Mouse (Mus musculus) retina, embryonic 14.5 days (tissue): Measurements from ENCODE around the gene Gm11042.

ENCODE experiments used
- DNase-seq: peaks from one replicate; pipeline ENCODE4 v3.0.0-alpha.2; 2015; ENCODE audit warnings: low spot score

Gene Gm11042

DNA sequence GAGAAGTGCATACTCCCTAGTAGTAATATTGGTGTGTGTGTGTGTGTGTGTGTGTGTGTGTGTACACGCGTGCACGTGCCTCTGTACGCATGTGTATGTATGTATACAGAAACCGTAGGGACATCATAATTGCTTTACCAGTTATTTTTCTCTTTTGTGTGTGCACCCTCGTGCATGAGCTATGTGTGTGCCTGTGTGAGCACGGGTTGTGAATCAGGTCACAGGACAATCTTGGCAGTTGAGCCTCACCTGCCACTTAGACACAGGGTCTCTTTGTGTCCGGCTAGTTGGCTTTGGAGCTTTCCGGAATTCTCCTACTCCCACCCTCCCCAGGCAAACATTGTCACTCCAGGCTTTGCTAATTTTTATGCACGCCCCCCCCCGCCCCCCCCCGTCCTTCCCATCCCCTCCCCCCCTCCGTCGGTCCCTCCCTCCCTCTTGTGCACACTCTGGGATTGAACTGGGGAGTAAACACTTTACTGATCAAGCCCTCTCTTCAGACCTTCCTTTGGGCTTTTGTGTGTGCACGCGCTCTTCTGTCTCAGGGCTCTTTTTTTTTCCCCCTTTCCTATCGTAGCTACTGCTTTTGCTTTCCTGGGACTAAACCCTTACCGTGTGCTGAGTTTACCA lies at the start of gene Gm11042:
Gene Gm11042 (minus strand): TSS at position 51 of the 630 bp plus-strand sequence.
- peak; percentile 43 for DNase-seq

DNA sequence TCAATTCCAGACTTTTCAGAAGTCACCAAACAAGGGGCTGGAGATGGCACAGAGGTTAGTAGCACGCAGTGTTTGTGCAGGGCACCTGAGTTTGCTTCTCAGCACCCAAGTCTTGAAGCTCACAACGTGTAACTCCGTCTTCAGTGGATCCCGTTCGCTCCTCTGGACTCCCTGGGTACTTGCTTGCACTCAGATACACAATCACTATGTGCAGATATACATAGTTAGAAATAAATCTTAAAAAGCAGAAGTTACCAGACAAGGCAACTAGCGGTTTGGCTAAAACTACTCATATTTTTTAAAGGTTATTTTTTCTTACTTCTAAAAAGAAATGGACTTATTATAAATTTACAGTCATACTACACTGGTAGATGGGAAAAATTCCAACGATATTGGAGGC lies 48.3 kb upstream of the Gm11042 start:
- DNase-seq, result no peak

DNA sequence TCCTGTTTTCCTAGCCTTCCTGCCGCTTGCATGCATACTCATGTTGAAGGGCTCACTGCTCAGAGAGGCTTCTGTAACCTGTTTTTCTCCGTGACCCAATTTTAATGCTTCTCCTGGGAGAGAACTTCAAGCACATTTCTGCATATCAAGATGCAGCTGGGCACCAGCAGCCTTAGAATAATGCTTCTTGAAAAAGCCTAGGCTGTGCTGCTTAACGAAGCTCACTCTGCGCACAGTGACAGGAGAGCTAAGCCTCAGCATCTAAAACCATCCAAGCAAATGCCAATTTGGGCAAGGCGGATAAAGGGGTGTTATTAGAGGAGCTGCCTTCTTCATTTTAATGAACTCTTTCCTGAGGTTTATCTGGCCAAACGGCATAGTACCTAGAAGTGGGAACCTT lies 46.9 kb upstream of the Gm11042 start:
- peak; percentile 53 for DNase-seq

DNA sequence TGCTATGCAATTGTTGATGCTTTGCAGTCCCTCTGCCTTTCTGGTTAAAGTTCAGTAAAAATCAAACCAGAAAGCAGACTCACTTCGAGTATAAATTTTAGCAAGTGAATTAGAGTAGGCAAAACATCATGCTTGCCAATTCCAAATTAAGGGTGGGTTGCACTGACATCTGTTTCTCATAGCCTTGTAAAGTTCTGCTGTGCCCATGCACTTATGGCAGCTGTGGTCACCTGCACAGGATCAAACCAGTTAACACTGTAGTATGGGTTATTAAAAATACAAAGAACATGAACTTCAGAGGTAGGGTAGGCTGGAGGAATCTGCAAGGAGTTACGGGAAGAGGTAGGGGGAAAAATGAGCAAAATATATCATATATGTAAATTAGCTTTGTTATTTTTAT lies 46.3 kb upstream of the Gm11042 start:
- DNase-seq, result no peak

DNA sequence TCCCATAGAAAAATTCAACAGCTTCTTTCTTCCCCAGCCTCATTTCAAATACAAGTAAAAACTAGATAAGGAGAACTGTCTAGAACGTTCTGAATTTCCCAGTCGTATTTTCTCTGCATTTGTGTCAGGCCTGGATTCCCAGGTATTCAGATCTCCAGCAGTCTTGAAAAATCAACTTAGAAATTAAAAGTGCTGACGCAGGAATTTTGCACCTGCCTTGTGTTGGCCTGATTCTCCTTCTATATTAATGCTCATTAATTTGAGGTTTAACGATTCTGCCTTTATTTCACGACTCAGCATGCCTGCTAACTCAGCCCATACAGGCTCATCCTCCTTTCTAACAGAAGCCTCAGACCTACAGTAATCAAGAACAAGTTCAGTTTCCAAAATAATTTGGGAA lies 43.6 kb upstream of the Gm11042 start:
- DNase-seq, result no peak

DNA sequence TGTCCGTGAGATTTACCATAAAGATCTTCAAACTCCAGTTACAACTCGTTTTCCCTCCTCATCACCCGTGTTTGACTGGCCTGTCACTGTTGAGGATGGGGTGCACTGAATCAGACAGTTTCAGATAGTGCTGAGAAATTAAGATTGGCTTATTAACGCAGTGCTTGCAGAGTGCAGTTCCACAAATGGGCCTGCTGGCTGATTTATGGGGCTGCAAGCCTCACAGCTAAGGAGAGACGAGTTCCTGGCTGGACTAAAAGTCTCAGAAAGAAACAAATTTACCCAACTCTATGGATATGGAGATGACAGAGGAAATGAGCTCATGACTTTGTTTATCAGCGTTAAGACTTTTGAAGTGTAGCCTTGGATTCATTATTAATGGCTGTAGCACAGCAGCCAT lies 41.6 kb upstream of the Gm11042 start:
- DNase-seq, result no peak

DNA sequence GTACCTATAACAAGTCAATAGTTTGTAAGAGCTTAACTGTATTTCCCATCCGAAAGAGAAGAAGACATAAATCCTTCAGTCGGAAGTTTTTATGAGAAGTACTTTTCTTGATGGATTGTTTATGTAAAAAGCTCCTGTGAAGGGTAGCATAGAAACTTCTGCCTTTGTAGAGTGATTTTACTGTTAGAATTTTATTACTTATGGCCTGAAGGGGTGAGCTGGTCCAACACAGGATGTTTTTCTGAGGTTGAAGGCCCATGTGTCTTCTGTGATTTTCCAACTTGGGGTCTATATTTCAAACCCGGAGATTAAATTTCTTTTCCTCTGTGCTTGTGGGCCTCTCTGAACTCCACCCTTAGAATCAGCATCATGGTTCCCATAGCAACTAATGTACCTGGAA lies 26.5 kb upstream of the Gm11042 start:
- no peak for DNase-seq

DNA sequence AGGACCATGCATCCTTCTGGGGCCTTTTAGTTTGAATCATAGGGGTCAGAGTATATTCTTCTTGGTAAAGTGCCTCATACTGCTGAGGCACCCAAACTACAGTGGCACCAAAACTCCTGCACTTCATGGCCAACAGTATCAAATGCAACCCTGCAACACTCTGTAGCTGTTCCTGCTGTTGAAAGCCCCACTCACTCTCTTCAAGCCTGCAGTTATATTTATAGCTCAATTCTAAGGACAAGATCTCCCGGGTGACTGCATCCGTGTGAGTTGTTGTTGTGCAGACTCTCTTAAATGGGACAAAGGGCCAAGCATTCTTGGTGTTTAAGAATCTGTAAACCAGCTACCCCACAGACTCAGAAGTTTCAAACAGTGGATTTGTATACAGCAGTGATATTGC lies 23.9 kb upstream of the Gm11042 start:
- DNase-seq, result no peak

DNA sequence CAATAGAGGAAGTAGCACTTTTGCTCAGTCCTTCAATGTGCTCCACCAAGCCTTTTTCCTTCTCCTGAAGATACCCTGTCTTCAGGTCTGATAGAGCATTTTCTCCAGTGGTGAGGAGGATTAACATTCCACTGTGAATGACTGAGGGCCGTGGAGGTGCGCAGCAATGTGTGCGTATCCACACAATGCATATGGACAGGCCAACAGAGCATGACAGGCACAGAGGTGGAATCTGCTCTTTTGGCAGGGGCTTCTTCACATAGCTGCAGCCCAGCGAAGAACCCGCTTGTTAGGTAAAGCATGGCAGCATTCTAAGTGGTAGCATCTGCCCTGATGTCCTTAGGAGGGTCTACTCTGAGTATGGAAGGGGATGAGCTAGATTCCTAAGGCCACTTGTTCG lies 17.5 kb upstream of the Gm11042 start:
- DNase-seq, result no peak

DNA sequence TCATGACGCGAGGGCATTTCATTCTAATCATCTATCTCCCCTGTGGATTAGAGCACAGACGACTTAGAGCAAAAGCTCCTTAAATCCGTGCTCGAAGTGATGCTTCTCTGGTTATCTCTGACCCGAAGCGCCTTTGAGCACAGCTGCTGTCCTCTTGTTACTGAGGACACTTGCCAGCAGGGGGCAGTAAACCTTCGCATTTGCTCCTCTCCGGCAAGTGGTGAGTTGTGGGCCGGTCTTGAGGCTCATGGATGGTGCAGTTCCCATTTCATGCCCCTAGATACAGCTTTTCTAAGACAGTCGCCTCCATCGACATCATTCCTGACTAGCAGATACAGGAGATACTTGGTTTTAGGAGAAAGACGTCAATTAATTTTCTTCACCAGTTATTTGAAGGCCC lies 16.8 kb upstream of the Gm11042 start:
- peak; percentile 92 for DNase-seq

DNA sequence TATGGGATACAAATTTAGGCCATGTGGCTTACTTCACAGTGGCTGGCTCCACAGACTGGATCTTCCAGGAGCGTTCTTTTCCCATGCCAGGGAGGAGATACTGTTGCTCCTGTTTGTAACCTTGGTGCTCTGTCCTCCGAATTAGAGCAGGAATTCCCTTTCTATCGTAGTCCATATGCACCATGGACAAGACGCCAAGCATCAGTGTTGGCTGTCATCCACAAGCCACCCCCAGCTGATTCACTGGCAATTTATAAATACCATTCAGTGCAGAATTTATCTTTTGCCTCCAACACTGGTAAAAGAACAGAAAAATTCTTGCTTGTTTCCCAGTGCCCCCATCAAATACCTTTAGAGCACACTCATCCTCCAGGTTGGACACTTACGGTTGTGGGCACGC lies 13.6 kb upstream of the Gm11042 start:
- no peak for DNase-seq

DNA sequence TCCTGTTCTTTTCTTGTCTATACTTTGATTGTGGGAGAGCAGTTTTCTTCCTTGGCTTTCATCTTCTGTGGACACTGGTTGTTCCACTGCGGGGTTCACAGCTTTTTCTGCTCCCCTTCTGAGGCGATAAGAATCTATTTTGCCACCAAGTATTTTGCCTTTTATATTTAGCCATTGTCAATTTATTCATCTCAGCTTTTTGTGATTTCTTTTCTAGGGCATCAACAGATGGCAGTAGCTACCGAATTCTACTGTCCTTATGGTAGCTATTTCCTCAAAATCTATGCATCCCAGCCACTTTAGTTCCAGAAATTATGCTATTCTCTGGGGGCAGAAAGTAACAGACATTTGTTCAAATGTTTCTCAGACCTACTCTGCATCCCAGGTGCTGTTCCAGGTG lies 10.4 kb upstream of the Gm11042 start:
- no peak for DNase-seq

DNA sequence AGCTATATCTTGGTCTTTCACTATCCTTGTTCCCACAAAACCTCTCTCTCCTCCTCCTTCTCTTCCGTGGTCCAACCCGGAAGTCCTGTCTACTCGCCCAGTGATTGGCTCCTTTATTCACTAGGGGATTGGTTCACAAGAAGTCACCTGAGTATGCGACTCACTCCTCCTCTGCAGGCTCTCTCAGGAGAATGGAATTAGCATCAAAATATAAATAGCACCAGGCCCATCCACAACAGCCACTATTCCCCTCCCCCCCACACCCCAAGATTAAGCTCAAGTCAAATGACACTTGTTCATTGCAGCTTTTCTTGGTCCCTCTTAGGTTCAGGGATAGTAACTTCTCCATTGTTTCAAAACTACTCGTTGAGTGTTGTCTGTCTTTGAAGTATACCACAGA lies 5.8 kb upstream of the Gm11042 start:
- no peak for DNase-seq

DNA sequence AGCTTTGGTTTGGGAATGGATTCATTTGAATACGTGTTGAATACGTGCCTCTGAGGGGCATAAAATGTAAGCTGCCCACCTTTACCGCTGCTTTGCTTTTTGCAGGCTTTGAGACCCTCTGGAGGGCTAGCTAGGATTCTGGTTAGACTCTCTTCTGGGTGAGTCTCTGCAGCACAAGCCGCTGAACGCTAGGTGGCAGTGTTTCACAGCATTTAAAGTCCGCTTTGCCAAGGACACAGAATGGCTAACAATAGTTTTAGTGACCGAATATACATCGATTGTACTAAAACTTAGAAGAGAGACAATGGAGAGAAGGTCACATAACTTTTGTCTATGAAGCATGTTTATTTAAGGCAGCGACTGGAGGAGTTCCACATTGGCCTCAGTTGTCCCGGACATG lies 4.1 kb upstream of the Gm11042 start:
- DNase-seq, result peak; percentile 93

DNA sequence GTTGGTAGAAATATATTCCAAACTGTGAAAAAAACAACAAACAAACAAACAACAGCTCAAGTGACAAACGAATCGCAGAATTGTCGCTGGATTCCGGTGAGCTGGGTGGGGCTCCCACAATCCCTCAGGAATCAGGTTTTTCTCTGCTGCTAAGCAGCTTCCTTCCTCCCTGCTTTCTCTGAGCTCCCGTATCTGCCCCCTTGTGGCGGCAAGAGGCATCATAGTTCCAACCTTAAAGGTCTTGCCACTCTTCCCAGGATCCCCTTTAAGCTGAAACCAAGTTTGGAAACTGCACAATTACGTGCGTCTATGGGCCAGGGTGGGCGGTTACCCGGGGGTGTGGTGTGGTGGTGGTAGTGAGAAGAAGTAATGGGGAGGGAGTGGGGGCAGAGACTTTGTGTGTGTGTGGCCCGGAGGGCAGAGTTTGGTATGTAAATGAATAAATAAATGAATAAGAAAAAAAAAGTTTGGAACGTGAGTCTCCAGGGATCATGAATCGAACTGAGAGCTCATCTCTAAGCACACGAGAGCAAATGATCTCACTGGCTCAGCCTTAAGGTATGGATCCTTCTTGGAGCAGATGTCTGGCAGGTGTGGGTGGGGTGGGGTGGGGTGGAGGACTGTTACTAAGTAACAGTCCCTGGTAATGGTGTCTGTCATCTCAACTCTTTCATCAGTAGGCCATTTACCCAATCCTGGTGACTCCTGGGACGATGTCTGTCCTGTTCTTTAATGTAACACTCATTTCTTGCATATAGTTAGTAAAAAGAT lies 980 bp upstream of the Gm11042 start:
- peak; percentile 88 for DNase-seq

DNA sequence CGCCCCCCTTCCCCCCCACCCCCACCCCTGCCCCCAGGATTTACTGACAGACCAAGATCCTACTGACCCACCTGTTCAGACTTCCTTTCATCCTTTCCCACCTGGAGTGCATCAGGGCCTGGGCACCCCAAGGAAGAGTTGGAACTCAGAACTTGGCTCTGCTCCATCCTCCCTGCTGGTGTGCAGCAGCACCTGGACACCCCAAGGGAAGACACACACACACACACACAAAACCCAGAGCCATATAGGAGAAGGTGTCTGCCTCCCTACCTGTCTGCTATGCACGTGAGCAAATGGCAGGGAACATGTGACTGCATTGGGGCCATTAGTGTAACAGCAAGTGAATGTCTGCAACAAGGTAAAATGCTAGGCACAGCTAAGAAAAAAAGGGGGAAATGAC lies 973 bp downstream of the Gm11042 start:
- DNase-seq, result no peak

DNA sequence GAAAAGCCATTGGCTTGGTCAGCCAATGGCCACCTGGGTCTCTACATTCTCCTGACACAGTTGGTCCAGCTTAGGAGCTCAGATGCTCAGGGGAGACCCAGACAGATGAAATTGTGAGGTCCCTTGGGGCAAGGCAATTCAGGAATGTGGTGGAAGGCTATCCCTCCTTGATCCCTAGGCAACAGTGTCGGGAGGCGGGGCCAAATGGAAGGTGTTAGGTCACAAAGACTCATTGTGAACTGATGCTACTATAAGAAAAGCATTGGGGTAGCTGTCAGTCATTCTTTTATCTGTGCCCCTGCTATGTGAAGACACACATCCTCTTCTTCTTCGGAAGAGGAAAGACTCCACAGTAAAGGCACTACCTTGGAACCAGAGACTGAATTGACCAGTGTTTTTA lies 3.6 kb downstream of the Gm11042 start:
- no peak for DNase-seq

DNA sequence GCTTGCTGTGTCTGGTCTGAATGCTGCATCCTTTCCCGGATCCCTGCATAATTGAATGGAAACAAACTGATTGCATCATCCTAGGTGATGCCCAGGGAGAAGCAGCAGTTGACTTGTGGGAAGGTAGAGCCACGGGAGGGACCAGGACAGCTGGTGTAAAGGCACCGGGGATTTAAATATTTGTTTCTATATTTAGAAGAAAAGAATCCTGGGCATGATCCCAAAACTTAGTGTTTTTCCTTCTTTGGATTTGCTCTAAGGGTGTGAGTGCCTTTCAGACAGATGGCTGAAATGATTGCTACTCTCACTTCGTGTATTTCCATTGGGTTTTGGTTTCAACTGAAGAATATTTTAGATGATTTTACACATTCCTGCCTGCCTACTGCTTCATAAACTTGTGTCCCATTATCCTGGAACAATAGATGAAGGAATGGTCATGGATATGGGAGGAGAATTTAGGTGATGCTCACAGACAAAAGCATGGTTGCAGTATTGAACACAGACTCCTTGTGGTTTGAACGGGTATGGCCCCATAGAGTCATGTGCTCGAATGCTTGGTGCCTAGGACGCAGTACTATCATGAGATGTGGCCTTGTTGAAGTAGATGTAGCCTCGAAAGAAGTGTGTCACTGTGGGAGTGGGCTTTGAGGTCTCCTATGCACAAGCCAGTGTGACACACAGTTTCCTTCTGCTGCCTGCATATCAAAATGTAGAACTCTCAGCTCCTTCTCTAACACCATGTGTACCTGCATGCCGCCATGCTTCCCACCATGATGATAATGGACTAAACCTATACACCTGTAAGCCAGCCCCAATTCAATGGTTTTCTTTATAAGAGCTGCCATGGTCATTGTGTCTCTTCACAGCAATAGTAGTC lies 12.5 kb downstream of the Gm11042 start:
- no peak for DNase-seq

DNA sequence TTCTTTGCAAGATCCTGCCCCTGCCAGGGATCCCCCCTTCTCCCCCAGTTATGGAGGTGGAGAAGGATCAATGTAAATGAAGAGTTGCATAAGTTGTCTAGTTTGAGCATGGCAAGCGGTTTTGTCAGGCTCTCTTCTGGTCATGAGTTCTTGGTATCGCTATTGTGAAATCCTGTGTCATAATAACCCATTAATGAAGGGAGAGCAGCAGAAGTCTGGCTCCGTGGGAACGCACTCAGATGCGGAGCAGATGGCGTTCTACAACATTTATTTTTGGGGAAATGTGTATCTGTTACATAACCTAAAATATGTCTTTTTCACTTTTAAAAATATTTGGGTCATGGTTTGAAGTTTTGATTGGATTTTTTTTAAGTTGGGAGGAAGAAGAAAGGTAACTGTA lies 14.6 kb downstream of the Gm11042 start:
- no peak for DNase-seq

DNA sequence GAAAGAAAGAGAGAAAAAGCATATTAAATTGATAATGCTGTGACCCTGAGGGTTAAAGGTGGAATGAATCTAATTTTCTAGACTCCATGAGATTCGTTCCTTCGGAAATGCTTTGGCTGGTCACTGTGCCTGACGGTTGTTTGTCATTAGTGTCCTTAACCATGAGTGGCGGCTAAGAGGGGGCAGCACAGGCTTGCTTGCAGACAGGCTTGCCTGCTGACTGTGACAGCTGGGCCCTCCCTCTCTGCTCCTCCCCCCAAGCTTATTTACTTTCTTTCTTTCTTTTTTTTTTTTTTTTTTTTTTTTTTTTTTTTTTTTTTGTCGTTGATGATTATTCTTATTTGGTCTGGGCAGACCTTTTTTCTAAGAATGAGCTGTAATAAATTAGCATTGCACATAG lies 19.8 kb downstream of the Gm11042 start:
- DNase-seq, result no peak

DNA sequence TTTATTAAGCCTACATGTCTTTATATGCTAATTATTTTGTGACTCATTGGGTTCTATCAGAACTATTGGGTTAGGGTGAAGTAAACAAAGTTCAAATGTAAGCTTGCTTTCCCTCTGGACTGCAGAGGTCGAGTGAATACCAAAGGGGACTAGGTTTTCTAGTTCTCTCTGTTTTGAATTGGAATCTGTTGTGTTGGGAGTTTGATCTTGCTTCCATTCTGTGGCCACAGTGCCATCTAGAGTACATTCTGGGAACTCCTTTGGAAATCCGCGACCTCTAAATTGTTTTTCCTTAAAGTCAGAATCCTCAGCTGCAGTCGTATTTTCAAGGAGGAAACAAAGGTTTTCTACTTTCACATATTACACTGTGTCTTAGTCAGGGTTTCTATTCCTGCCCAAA lies 22.6 kb downstream of the Gm11042 start:
- peak; percentile 80 for DNase-seq

DNA sequence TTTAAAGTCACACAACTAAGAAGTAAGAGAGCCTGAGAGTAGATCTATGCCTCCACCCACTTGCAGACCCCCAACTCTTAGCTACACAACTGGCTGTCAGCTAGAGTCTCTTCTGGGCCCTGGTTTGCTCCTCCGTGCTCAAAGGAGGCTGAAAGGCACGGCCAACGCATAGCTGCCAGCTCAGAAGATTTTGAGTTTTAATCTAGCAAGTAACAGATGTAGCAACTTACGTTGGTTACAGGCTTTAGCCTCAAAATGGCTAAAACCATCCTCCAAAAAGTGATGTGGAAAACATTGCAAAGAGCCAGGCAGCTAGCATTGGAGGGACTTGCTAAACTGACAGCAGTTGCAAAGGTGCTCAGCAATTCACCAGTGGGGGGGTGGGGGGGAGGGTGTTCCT lies 25.2 kb downstream of the Gm11042 start:
- no peak for DNase-seq

DNA sequence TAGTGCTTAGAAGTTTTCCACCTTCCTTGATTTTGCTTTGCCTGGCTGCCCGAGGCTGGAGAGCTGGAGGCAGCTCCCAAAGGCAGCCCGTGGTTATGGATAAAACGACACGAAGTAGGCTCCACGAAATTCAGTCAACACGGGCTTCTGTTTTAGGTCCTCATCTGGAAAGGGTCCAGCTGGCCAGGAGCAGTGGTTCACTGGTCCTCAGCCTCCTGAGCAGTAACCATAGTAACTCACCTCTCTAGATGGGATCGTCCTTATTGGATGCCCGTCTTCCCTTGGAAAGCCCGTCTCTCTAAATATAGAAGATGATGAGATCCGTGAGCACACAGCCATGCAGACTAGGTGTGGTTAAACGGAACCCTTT lies 31.5 kb downstream of the Gm11042 start:
- DNase-seq, result no peak
